Mouse (Mus musculus) hindbrain, embryonic 16.5 days (tissue): ENCODE results near the gene Pdxdc1. TPM values are rescaled to one million over a fixed set of nuclear protein-coding genes. Genes with fewer than 3 reads are reported as not detected.
"Not testable (repeated sequence)": the region's sequence is repeated elsewhere in the genome, so short reads cannot be mapped to it uniquely, and the experiment has no call there.

Source experiments
- ATAC-seq: fragments of 200-750 bp; cut with Nextera tagmentation; 2 replicates; pipeline ENCODE4 v1.8.0; 2017; ENCODE audit warnings: moderate TSS enrichment, moderate library complexity
- H3K27ac ChIP-seq: fragments of 300-500 bp; sonication (generic); 2 replicates; pipeline ENCODE4 v1.5.1; 2014; ENCODE audit warnings: low read depth, mild to moderate bottlenecking, control low read depth, low read length, moderate library complexity
- H3K27me3 ChIP-seq: fragments of 300-500 bp; sonication (generic); replicated peaks from 2 replicates; pipeline ENCODE4 v1.6.1; 2014; ENCODE audit warnings: low read length; ENCODE audit not compliant: control insufficient read depth, insufficient read depth
- H3K36me3 ChIP-seq: fragments of 300-500 bp; sonication (generic); 2 replicates; pipeline ENCODE4 v1.6.1; 2014; ENCODE audit warnings: mild to moderate bottlenecking, low read length, moderate library complexity, mixed read lengths; ENCODE audit not compliant: control insufficient read depth, insufficient read depth
- H3K4me1 ChIP-seq: fragments of 300-500 bp; sonication (generic); 2 replicates; pipeline ENCODE4 v1.6.1; 2014; ENCODE audit warnings: low read depth, low read length; ENCODE audit not compliant: control insufficient read depth, insufficient read depth
- H3K4me2 ChIP-seq: fragments of 300-500 bp; sonication (generic); 2 replicates; pipeline ENCODE4 v1.6.1; 2014; ENCODE audit warnings: mild to moderate bottlenecking, low read length, control low read depth, moderate library complexity
- H3K4me3 ChIP-seq: fragments of 300-500 bp; sonication (generic); 2 replicates; pipeline ENCODE4 v1.5.1; 2014; ENCODE audit warnings: mild to moderate bottlenecking, low read length, control low read depth, moderate library complexity
- H3K9ac ChIP-seq: fragments of 300-500 bp; sonication (generic); 2 replicates; pipeline ENCODE4 v1.6.1; 2014; ENCODE audit warnings: low read depth, mild to moderate bottlenecking, control low read depth, low read length, moderate library complexity
- H3K9me3 ChIP-seq: fragments of 300-500 bp; sonication (generic); 2 replicates; pipeline ENCODE4 v1.6.1; 2014; ENCODE audit warnings: mild to moderate bottlenecking, low read length, moderate library complexity; ENCODE audit not compliant: control insufficient read depth
- WGBS: fragments of 180-500 bp; shearing (Covaris S2); extraction: QIAGEN DNeasy Blood & Tissue Kit; methylation state at CpG from one replicate; pipeline ENCODE4 v1.1.7; 2014; 5-methylcytosine and 5-hydroxymethylcytosine counted together
- polyA plus RNA-seq: library from polyadenylated mRNA; unstranded; fragments of >200 nt; fragmentation: Nextera tagmentation; extraction: Ambion mirVana; gene quantifications from 2 replicates; pipeline ENCODE4 v1.2.1, GENCODE M21; 2015

The Pdxdc1 gene
- polyA plus RNA-seq, 1 experiment from 2014 or later, result 74.1 TPM

DNA sequence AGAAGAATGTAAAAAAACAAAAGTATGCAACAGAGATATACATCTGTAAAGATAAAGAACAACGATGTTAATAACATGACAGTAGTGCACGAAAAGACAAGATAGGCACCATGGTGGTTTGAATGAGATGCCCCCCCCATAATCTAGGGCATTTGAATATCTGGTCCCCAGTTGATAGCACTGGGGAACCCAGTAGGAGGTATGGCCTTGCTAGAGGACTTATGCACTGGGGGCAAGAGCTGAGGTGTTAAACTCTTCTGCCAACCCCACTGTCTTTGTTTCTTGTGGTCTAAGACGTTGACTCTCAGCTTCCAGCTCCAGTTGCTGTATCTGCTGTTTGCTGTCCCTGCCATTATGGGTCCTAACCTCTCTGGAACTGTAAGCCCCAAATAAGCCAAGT is 7.2 kb downstream of the Pdxdc1 start:
- no peaks in the 10 kb centered on the region for H3K9me3 ChIP-seq
- no peak for ATAC-seq
- H3K27me3 ChIP-seq, result no peaks in the 10 kb centered on the region
- no peak overlapping the region for H3K27ac ChIP-seq
- no peak overlapping the region for H3K9ac ChIP-seq
- no peak overlapping the region for H3K4me2 ChIP-seq
- H3K36me3 ChIP-seq, result no peaks in the 10 kb centered on the region
- H3K4me1 ChIP-seq, result no peaks in the 10 kb centered on the region
- H3K4me3 ChIP-seq, result no peak overlapping the region
- WGBS, result 95% methylated on average over 3 of the region's 3 CpGs

DNA sequence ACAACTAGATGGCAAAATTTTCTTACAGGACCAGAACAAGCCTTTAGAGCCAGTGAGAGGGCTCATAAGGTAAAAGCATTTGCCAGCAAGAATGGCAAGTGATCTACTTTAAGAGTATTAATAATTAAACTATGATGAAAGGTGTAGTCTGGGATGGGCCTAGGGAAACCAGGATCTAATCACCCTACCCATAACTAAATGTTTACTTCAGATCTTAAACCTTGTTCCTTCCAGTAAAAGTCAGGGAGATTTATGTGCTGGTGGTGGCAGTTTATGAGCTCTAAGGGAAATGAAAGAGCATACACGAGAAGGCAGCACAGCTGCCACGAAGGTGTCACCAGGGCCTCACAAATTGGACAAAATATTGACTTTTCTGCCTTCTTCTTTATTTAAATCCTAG is 8.8 kb downstream of the Pdxdc1 start:
- ATAC-seq, result no peak
- Histone ChIP-seq H3K4me3 (no peak overlapping the region), H3K4me2 (no peak overlapping the region), H3K27me3 (no peaks in the 10 kb centered on the region), H3K9me3 (no peaks in the 10 kb centered on the region), H3K4me1 (no peaks in the 10 kb centered on the region), H3K9ac (no peak overlapping the region), H3K36me3 (no peaks in the 10 kb centered on the region), H3K27ac (no peak overlapping the region)
- 84% methylated on average over 2 of the region's 2 CpGs for WGBS

GRCm38 (mm10) chr16:13892850-13893249 is 10.1 kb downstream of the Pdxdc1 start:
- H3K27me3 ChIP-seq, result no peaks in the 10 kb centered on the region
- no peaks in the 10 kb centered on the region for H3K4me1 ChIP-seq
- H3K9ac ChIP-seq, result no peak overlapping the region
- no peak for ATAC-seq
- no peaks in the 10 kb centered on the region for H3K36me3 ChIP-seq
- H3K4me3 ChIP-seq, result no peak overlapping the region
- H3K27ac ChIP-seq, result no peak overlapping the region
- no peak overlapping the region for H3K4me2 ChIP-seq
- H3K9me3 ChIP-seq, result no peaks in the 10 kb centered on the region

DNA sequence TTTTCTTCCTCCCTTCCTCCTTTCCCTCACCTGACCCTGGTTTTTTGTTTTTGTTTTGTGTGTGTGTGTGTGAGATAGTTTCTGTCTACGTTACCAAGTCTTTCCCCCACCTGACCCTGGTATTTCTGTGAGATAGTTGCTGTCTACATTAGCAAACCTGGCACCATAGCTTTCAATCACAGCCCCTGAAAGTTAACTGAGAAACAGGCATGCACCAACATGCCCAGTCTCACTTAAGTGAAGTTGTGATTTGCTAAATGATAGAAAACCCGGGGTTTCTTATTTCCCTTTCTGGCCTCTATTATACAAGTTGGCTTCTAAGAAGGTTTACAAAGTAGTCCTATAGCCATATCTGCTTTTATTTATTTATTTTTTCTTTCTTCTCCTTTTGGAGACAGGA is 12.5 kb downstream of the Pdxdc1 start:
- H3K9me3 ChIP-seq, result no peaks in the 10 kb centered on the region
- no peak for ATAC-seq
- H3K4me1 ChIP-seq, result no peaks in the 10 kb centered on the region
- H3K9ac ChIP-seq, result no peak overlapping the region
- H3K4me2 ChIP-seq, result no peak overlapping the region
- no peaks in the 10 kb centered on the region for H3K36me3 ChIP-seq
- no peaks in the 10 kb centered on the region for H3K27me3 ChIP-seq
- 94% methylated on average over 2 of the region's 2 CpGs for WGBS
- no peak overlapping the region for H3K4me3 ChIP-seq
- no peak overlapping the region for H3K27ac ChIP-seq

GRCm38 (mm10) chr16:13883094-13883774 is 19.7 kb downstream of the Pdxdc1 start:
- ATAC-seq, result no peak
- Histone ChIP-seq H3K9me3 (no peaks in the 10 kb centered on the region), H3K4me3 (no peak overlapping the region), H3K4me2 (no peak overlapping the region), H3K36me3 (peaks cover 2% of the 10 kb centered on the region), H3K27me3 (no peaks in the 10 kb centered on the region), H3K9ac (no peak overlapping the region), H3K4me1 (no peaks in the 10 kb centered on the region), H3K27ac (no peak overlapping the region)
- 80% methylated on average over 3 of the region's 3 CpGs for WGBS

DNA sequence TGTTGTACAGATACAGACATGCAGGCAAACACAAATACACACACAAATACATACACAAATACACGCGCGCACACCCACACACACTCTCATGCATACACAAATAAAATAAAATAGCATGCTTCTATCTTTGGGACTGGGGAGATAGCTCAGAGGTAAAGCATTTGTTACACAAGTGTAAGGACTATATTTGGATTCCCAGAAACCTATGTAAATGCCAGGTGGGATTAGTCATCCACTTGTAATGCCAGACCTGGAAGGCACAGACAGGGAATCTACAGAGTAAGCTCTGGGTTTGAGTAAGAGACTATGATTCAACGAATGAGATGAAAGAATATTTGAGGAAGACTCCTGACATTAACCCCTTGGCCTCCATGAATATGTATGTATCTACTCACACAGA is 27.4 kb downstream of the Pdxdc1 start:
- 89% methylated on average over 4 of the region's 4 CpGs for WGBS
- peaks cover 9% of the 10 kb centered on the region; the same call in 1 of the 2 replicates for H3K36me3 ChIP-seq
- no peaks in the 10 kb centered on the region for H3K4me1 ChIP-seq
- no peaks in the 10 kb centered on the region for H3K27me3 ChIP-seq
- H3K4me3 ChIP-seq, result no peak overlapping the region
- no peak overlapping the region for H3K4me2 ChIP-seq
- no peak for ATAC-seq
- H3K9ac ChIP-seq, result no peak overlapping the region
- H3K9me3 ChIP-seq, result no peaks in the 10 kb centered on the region
- H3K27ac ChIP-seq, result no peak overlapping the region

DNA sequence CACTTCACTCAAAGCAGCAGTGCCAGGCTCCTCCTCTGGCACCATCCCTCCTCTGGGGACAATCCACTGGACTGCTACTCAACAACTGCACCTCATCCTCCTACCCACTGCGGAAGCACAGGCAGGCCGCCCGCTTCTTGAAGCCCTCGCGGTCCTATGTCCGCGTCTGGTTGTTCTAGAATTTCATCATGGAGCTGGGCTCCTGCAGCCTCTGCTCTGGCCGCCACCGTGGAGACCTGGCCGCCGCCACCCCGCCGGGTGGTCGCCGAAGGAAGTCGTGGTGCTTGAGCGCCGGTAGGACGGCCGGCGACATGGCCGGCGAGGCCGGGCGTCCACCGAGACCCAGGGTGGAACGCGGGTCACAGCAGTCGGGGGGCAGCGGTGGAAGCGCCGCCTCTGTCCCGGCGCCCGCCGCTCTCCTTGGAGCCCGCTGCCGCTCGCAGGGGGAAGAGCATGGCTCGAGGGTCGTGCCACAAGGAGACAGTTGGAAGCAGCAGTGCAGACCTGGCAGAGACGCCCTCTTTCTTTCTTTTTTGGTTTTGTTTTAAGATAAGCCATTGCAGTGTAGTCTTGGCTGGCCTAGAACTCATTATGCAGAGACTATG is 34.9 kb downstream of the Pdxdc1 start:
- Histone ChIP-seq H3K4me3 (peak overlapping the region; percentile 27), H3K27me3 (no peaks in the 10 kb centered on the region), H3K4me2 (peak overlapping the region; percentile 46), H3K9me3 (no peaks in the 10 kb centered on the region), H3K36me3 (0 out of 2 replicates have a peak, but pooled peaks cover 7% of the 10 kb centered on the region), H3K27ac (no peak overlapping the region), H3K9ac (peak overlapping the region; percentile 19; the same call in 1 of the 2 replicates), H3K4me1 (no peaks in the 10 kb centered on the region)
- WGBS, result 7% methylated on average over 42 of the region's 42 CpGs
- ATAC-seq, result peak; percentile 81

DNA sequence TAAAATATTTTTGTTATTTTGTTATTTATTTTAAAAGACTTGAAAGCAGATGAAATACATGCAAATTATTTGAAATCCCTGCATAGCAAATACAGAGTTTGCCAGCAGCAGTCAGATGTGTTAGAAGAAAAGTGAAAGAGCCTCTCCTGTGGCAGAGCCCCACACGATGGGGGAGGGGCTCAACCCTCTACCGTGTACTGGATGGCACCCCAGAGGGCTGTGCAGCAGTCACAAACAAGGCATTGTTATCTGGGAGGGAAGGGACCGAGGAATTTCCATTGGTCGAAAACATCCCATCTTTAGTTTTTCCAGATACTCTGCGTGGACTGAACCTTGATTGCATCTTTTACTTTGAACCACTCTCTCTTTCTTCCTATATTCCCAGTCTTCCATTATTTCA is 35.5 kb downstream of the Pdxdc1 start:
- not testable (repeated sequence) for H3K27me3 ChIP-seq, H3K9ac ChIP-seq, H3K9me3 ChIP-seq, H3K27ac ChIP-seq, H3K4me1 ChIP-seq, H3K4me3 ChIP-seq, H3K36me3 ChIP-seq
- WGBS, result 17% methylated on average over 5 of the region's 5 CpGs
- ATAC-seq, result peak; percentile 73; the same call in 1 of the 2 replicates
- H3K4me2 ChIP-seq, result peak overlapping the region; percentile 46

- Histone ChIP-seq H3K9ac (no peak overlapping the region), H3K27ac (no peak overlapping the region), H3K36me3 (0 out of 2 replicates have a peak, but pooled peaks cover 7% of the 10 kb centered on the region), H3K4me1 (no peaks in the 10 kb centered on the region), H3K4me3 (no peak overlapping the region), H3K4me2 (no peak overlapping the region), H3K9me3 (no peaks in the 10 kb centered on the region), H3K27me3 (no peaks in the 10 kb centered on the region)
- ATAC-seq, result no peak
- WGBS, result 83% methylated on average over 5 of the region's 5 CpGs
Measured at GRCm38 (mm10) chr16:13866616-13867015, 36.3 kb downstream of the Pdxdc1 start.
